Mouse (Mus musculus) myocyte (in vitro differentiated cells): ENCODE data around the gene Nat8f6. TPM values are rescaled to one million over a fixed set of nuclear protein-coding genes. Genes with fewer than 3 reads are reported as not detected.
"Not testable (repeated sequence)": the region's sequence is repeated elsewhere in the genome, so short reads cannot be mapped to it uniquely, and the experiment has no call there.

Experiments
- H3K27me3 ChIP-seq: one replicate; pipeline ENCODE4 v1.6.1; 2011; ENCODE audit not compliant: control insufficient read depth, insufficient read depth, insufficient read length
- H3K36me3 ChIP-seq: one replicate; pipeline ENCODE4 v1.6.1; 2011; ENCODE audit not compliant: control insufficient read depth, insufficient read depth
- H3K4me2 ChIP-seq: one replicate; pipeline ENCODE4 v1.6.1; 2011; ENCODE audit warnings: low read depth, control low read depth
- H3K4me3 ChIP-seq: one replicate; pipeline ENCODE4 v1.5.1; 2011; ENCODE audit warnings: mild to moderate bottlenecking, control low read depth, moderate library complexity
- H3K79me2 ChIP-seq: one replicate; pipeline ENCODE4 v1.6.1; 2011; ENCODE audit not compliant: control insufficient read depth, insufficient read depth
- H3ac ChIP-seq: one replicate; pipeline ENCODE4 v1.6.1; 2011; ENCODE audit not compliant: control insufficient read depth, insufficient read length
- CEBPB ChIP-seq: IDR thresholded peaks from 2 replicates; pipeline ENCODE4 v1.6.1; 2011; ENCODE audit warnings: mild to moderate bottlenecking, moderate library complexity; ENCODE audit not compliant: poor library complexity, insufficient read depth, severe bottlenecking
- E2F4 ChIP-seq: IDR thresholded peaks from one replicate; pipeline ENCODE4 v1.6.1; 2011; ENCODE audit warnings: mild to moderate bottlenecking, control low read depth, moderate library complexity; ENCODE audit not compliant: insufficient read depth
- MAX ChIP-seq: IDR thresholded peaks from one replicate; pipeline ENCODE4 v1.6.1; 2011; ENCODE audit warnings: low read depth, mild to moderate bottlenecking, control low read depth
- MYOD1 ChIP-seq, 3 experiments: IDR thresholded peaks; one replicate each; pipeline ENCODE4 v1.6.1; 2011; ENCODE audit warnings: control low read depth in 2 of 3, low read depth in 2 of 3, mild to moderate bottlenecking in 2 of 3, moderate library complexity in 1 of 3; ENCODE audit not compliant: insufficient read length in 2 of 3, control insufficient read depth in 1 of 3
- MYOG ChIP-seq, 3 experiments: IDR thresholded peaks; one replicate each; pipeline ENCODE4 v1.6.1; 2011; ENCODE audit warnings: control low read depth in 2 of 3, low read depth in 2 of 3, mild to moderate bottlenecking in 2 of 3; ENCODE audit not compliant: insufficient read length in 2 of 3, control insufficient read depth in 1 of 3, insufficient read depth in 1 of 3
- POLR2A ChIP-seq: IDR thresholded peaks from one replicate; pipeline ENCODE4 v1.6.1; 2011; ENCODE audit warnings: low read depth, mild to moderate bottlenecking, control low read depth, moderate library complexity; ENCODE audit not compliant: insufficient read length
- POLR2AphosphoS2 ChIP-seq: IDR thresholded peaks from one replicate; pipeline ENCODE4 v1.6.1; 2011; ENCODE audit warnings: low read depth, control low read depth; ENCODE audit not compliant: insufficient read length
- REST ChIP-seq: IDR thresholded peaks from one replicate; pipeline ENCODE4 v1.6.1; 2011; ENCODE audit warnings: mild to moderate bottlenecking, control low read depth, moderate library complexity; ENCODE audit not compliant: insufficient read depth, insufficient read length
- SRF ChIP-seq: IDR thresholded peaks from one replicate; pipeline ENCODE4 v1.6.1; 2011; ENCODE audit warnings: low read depth; ENCODE audit not compliant: control insufficient read depth, insufficient read length
- TCF12 ChIP-seq: IDR thresholded peaks from one replicate; pipeline ENCODE4 v1.6.1; 2011; ENCODE audit warnings: mild to moderate bottlenecking, control low read depth; ENCODE audit not compliant: poor library complexity, insufficient read depth, severe bottlenecking
- TCF3 ChIP-seq: IDR thresholded peaks from one replicate; pipeline ENCODE4 v1.6.1; 2011; ENCODE audit warnings: low read depth, control low read depth; ENCODE audit not compliant: insufficient read length
- USF1 ChIP-seq: IDR thresholded peaks from one replicate; pipeline ENCODE4 v1.6.1; 2011; ENCODE audit warnings: low read depth, mild to moderate bottlenecking, control low read depth, moderate library complexity
- polyA plus RNA-seq: library from polyadenylated mRNA; unstranded; fragments of >200 nt; fragmentation: generic; extraction: Trizol; gene quantifications from one replicate; pipeline ENCODE4 v1.2.1, GENCODE M21; 2012; ENCODE audit warnings: missing spikeins

The Nat8f6 gene
- polyA plus RNA-seq, 1 experiment = not detected

DNA sequence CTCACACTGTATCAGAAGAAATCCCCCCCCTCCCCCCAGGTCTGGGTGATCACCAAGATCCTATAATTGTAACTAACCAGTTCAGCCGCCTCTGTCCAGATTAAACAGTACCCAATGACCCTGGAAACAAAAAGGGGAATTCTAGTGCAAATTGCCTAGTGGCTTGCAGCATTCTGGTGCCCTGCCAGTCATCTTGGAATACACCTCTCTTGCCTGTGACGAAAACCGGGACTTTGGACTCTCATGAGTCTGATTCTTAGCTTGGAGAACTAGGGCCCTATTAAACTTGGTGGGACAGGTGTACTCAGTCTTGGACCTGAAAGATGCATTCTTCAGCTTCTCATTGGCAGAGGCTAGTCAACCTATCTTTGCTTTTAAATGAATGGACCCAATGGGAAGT lies 32.7 kb upstream of the Nat8f6 start:
- Histone ChIP-seq H3K4me2 (no peak overlapping the region), H3K36me3 (no peaks in the 10 kb centered on the region), H3ac (no peak overlapping the region), H3K27me3 (peaks cover 19% of the 10 kb centered on the region), H3K79me2 (no peaks in the 10 kb centered on the region), H3K4me3 (no peak overlapping the region)
- TF ChIP-seq MYOD1 (IDR thresholded peaks at IDR 0.05; ENCODE audit: control insufficient read depth in 1 of 3, insufficient read length in 2 of 3, low read depth in 2 of 3) = no peak

DNA sequence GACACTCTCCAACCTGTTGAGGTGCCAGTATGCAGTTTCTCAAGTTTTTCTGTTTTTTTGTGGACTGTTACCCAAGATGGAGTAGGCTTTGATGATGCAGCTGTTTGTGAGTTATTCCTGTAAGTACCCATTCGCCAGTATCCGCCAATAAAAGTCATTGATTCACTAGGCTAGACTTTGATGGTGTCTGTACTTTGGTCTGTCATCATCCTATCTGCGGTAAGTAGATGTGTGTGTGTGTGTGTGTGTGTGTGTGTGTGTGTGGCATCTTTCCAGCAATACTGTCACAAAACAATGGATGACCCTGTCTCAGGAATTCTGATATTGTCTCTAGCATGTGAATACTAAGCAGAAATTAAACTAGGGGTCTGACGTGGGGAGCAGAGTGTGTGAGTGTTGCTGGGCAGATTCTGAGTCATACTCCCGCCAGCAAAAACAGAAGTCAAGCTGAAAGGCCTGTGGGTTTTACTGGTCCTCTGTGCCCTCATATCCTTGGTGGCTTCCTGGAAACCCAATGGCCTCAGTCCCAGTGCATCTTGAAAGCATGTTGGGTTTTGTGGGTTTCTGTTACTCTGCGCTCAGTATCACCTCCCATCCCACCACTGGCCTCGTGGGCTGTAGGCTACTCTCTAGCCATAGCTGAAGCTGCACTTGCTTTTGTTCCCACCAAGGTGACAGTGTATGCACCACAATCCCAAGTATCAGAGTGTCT lies 30.5 kb upstream of the Nat8f6 start:
- no peak overlapping the region for H3K4me3 ChIP-seq
- peaks cover 26% of the 10 kb centered on the region for H3K27me3 ChIP-seq
- TF ChIP-seq MYOD1 (IDR thresholded peaks at IDR 0.05; ENCODE audit: control insufficient read depth in 1 of 3, insufficient read length in 2 of 3, low read depth in 2 of 3) (no peak), TCF3 (no peak), SRF (no peak), TCF12 (no peak), MAX (no peak), REST (no peak), E2F4 (no peak), USF1 (no peak), CEBPB (no peak), POLR2AphosphoS2 (no peak), POLR2A (no peak), MYOG (IDR thresholded peaks at IDR 0.05; ENCODE audit: control insufficient read depth in 1 of 3, insufficient read depth in 1 of 3, insufficient read length in 2 of 3, low read depth in 2 of 3) (no peak)
- no peaks in the 10 kb centered on the region for H3K79me2 ChIP-seq
- H3K36me3 ChIP-seq = no peaks in the 10 kb centered on the region
- no peak overlapping the region for H3ac ChIP-seq
- no peak overlapping the region for H3K4me2 ChIP-seq

DNA sequence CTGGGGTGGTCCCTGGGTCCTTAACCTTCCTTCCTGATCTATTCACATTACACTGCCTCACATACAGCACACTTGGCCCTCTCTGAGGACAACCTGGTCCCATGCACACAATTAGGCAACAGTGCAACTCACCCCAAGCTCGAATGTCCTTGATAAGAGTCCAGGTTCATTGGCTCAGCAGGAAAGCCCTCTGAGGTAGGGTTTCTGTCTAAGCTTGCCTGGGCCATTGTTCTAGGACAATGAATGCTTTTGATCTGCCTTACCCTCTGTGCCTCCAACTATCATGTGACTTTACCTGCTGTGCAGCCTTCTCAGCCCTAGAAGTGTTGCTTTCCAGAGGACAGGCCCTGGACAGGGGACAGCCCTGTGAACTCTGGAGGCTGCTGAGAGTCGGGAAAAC lies 28.5 kb upstream of the Nat8f6 start:
- no peaks in the 10 kb centered on the region for H3K36me3 ChIP-seq
- no peak overlapping the region for H3K4me2 ChIP-seq
- H3K79me2 ChIP-seq = no peaks in the 10 kb centered on the region
- H3K4me3 ChIP-seq = no peak overlapping the region
- no peak overlapping the region for H3ac ChIP-seq
- TF ChIP-seq CEBPB (no peak), SRF (no peak), E2F4 (no peak), MAX (no peak), MYOD1 (IDR thresholded peaks at IDR 0.05; ENCODE audit: control insufficient read depth in 1 of 3, insufficient read length in 2 of 3, low read depth in 2 of 3) (no peak), MYOG (IDR thresholded peaks at IDR 0.05; ENCODE audit: control insufficient read depth in 1 of 3, insufficient read depth in 1 of 3, insufficient read length in 2 of 3, low read depth in 2 of 3) (no peak), REST (no peak)
- peaks cover 26% of the 10 kb centered on the region for H3K27me3 ChIP-seq

DNA sequence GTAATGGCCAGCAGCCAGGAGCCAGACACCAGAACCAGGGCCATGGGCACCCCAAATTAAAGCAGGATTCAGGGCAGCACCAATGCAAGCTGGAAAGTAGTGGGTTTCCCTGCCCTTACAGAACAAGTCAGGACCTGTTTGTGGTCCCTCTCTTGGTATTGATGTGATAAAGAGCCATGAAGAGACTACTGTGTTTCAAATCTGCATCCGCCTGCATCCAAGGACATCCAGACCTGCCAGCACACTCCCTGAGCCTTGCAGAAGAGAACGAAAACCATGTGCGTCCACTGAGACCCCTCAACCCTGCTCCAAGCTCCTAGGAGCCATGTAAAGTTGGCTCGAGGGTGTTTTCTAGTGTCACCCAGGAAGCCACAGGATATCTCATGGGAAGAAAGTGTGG lies 27.4 kb upstream of the Nat8f6 start:
- H3K4me3 ChIP-seq = no peak overlapping the region
- TF ChIP-seq MYOD1 (IDR thresholded peaks at IDR 0.05; ENCODE audit: control insufficient read depth in 1 of 3, insufficient read length in 2 of 3, low read depth in 2 of 3) (no peak), TCF12 (no peak), TCF3 (no peak), E2F4 (no peak), CEBPB (no peak)
- peaks cover 26% of the 10 kb centered on the region for H3K27me3 ChIP-seq
- H3ac ChIP-seq = no peak overlapping the region
- H3K79me2 ChIP-seq = no peaks in the 10 kb centered on the region
- H3K36me3 ChIP-seq = no peaks in the 10 kb centered on the region
- H3K4me2 ChIP-seq = no peak overlapping the region

DNA sequence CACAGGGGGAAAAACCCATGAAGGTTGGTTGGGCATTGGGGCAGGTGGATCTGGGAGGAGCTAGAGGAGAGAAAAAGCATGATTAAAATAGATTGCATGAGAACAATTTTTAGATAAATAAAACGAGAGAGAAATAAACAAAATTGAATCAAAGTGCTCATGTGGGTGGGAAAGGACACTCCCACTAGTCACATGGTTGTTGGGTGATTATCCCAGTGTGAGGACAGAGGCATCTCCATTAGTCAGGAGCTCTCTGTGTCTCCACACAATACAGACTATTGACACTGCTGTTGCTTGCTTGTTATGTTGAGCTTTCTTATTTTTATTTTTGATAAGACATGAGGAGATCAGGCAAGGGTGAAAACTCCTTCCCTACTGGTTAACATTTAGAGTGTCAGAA lies 26.2 kb upstream of the Nat8f6 start:
- peaks cover 21% of the 10 kb centered on the region for H3K27me3 ChIP-seq
- H3K79me2 ChIP-seq = no peaks in the 10 kb centered on the region
- no peaks in the 10 kb centered on the region for H3K36me3 ChIP-seq
- no peak overlapping the region for H3K4me3 ChIP-seq
- H3ac ChIP-seq = no peak overlapping the region
- no peak overlapping the region for H3K4me2 ChIP-seq
- no peak for TF ChIP-seq USF1
- no peak for TF ChIP-seq MYOG (IDR thresholded peaks at IDR 0.05; ENCODE audit: control insufficient read depth in 1 of 3, insufficient read depth in 1 of 3, insufficient read length in 2 of 3, low read depth in 2 of 3)
- no peak for TF ChIP-seq MAX
- no peak for TF ChIP-seq SRF
- no peak for TF ChIP-seq TCF3
- no peak for TF ChIP-seq E2F4
- no peak for TF ChIP-seq REST
- no peak for TF ChIP-seq POLR2A
- no peak for TF ChIP-seq MYOD1 (IDR thresholded peaks at IDR 0.05; ENCODE audit: control insufficient read depth in 1 of 3, insufficient read length in 2 of 3, low read depth in 2 of 3)
- no peak for TF ChIP-seq CEBPB
- no peak for TF ChIP-seq TCF12
- no peak for TF ChIP-seq POLR2AphosphoS2

DNA sequence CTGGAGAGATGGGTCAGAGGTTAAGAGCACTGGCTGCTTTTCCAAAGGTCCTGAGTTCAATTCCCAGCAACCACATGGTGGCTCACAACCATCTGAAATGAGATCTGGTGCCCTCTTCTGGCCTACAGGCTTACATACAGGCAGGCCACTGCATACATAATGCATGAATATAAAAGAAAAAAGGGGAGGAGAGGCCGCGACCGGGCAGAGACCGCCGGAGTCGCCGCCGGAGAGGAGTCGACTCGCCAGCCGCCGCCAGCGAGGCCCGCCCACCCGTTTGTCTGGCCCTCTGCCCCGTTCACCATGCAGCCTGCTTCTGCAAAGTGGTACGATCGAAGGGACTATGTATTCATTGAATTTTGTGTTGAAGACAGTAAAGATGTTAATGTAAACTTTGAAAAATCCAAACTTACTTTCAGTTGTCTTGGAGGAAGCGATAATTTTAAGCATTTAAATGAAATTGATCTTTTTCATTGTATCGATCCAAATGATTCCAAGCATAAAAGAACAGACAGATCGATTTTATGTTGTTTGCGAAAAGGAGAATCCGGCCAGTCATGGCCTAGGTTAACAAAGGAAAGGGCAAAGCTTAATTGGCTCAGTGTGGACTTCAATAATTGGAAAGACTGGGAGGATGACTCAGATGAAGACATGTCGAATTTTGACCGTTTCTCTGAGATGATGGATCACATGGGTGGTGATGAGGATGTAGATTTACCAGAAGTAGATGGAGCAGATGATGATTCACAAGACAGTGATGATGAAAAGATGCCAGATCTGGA lies 23.1 kb upstream of the Nat8f6 start:
- not testable (repeated sequence) for H3K27me3 ChIP-seq, H3K4me2 ChIP-seq, H3K36me3 ChIP-seq, H3K79me2 ChIP-seq, H3ac ChIP-seq, H3K4me3 ChIP-seq
